Mouse (Mus musculus): ENCODE data around the gene Cdh4.

Gene Cdh4

GRCm38 (mm10) chr2:179442191-179442540, at the start of gene Cdh4:
TSS of gene Cdh4 (plus strand) at chr2:179442431.
- no peak for DNase-seq (ENCODE audit: extremely low read depth, low read depth, low spot score)

- DNase-seq (ENCODE audit: extremely low read depth, low read depth, low spot score) = no peak
These were observed 46.8 kb upstream of the Cdh4 start for GRCm38 (mm10) chr2:179395442-179395841.

- no peak for DNase-seq (ENCODE audit: extremely low read depth, low read depth, low spot score)
These were observed 42.5 kb upstream of the Cdh4 start for GRCm38 (mm10) chr2:179399645-179400249.

GRCm38 (mm10) chr2:179410866-179411561, 31.2 kb upstream of the Cdh4 start:
- no peak for DNase-seq (ENCODE audit: extremely low read depth, low read depth, low spot score)

GRCm38 (mm10) chr2:179412966-179413365, 29.3 kb upstream of the Cdh4 start:
- no peak for DNase-seq (ENCODE audit: extremely low read depth, low read depth, low spot score)

- no peak for DNase-seq (ENCODE audit: extremely low read depth, low read depth, low spot score)
These were observed 28.0 kb upstream of the Cdh4 start for GRCm38 (mm10) chr2:179414253-179414652.

GRCm38 (mm10) chr2:179414704-179415103, 27.5 kb upstream of the Cdh4 start:
- DNase-seq (ENCODE audit: extremely low read depth, low read depth, low spot score) = no peak

GRCm38 (mm10) chr2:179415892-179416403, 26.3 kb upstream of the Cdh4 start:
- DNase-seq (ENCODE audit: extremely low read depth, low read depth, low spot score) = no peak

GRCm38 (mm10) chr2:179416587-179417227, 25.5 kb upstream of the Cdh4 start:
- DNase-seq (ENCODE audit: extremely low read depth, low read depth, low spot score) = no peak

GRCm38 (mm10) chr2:179425602-179426001, 16.6 kb upstream of the Cdh4 start:
- DNase-seq (ENCODE audit: extremely low read depth, low read depth, low spot score) = no peak

GRCm38 (mm10) chr2:179428889-179429288, 13.3 kb upstream of the Cdh4 start:
- DNase-seq (ENCODE audit: extremely low read depth, low read depth, low spot score) = no peak

- no peak for DNase-seq (ENCODE audit: extremely low read depth, low read depth, low spot score)
These were observed 2.1 kb upstream of the Cdh4 start for GRCm38 (mm10) chr2:179440161-179440560.

- DNase-seq (ENCODE audit: extremely low read depth, low read depth, low spot score) = no peak
These were observed 1.1 kb upstream of the Cdh4 start for GRCm38 (mm10) chr2:179441086-179441485.

GRCm38 (mm10) chr2:179441717-179442116, 514 bp upstream of the Cdh4 start:
- no peak for DNase-seq (ENCODE audit: extremely low read depth, low read depth, low spot score)

- no peak for DNase-seq (ENCODE audit: extremely low read depth, low read depth, low spot score)
These were observed 452 bp downstream of the Cdh4 start for GRCm38 (mm10) chr2:179442541-179443225.

- no peak for DNase-seq (ENCODE audit: extremely low read depth, low read depth, low spot score)
These were observed 1.1 kb downstream of the Cdh4 start for GRCm38 (mm10) chr2:179443226-179443815.

GRCm38 (mm10) chr2:179443959-179444358, 1.7 kb downstream of the Cdh4 start:
- no peak for DNase-seq (ENCODE audit: extremely low read depth, low read depth, low spot score)

- no peak for DNase-seq (ENCODE audit: extremely low read depth, low read depth, low spot score)
These were observed 6.0 kb downstream of the Cdh4 start for GRCm38 (mm10) chr2:179448256-179448655.

- DNase-seq (ENCODE audit: extremely low read depth, low read depth, low spot score) = no peak
These were observed 6.8 kb downstream of the Cdh4 start for GRCm38 (mm10) chr2:179449018-179449417.

GRCm38 (mm10) chr2:179459196-179459595, 17.0 kb downstream of the Cdh4 start:
- DNase-seq (ENCODE audit: extremely low read depth, low read depth, low spot score) = no peak

- no peak for DNase-seq (ENCODE audit: extremely low read depth, low read depth, low spot score)
These were observed 17.4 kb downstream of the Cdh4 start for GRCm38 (mm10) chr2:179459606-179460005.
